Mouse (Mus musculus): ENCODE measurements at regions not wholly inside any gene's neighbourhood (a gene's known extent, or its start where the extent isn't known, plus 50 kb on each side); places are given as distances from the start of the nearest gene placed in this dataset.
A peak's percentile ranks its signal among the peaks of the same experiment; 100 is the strongest.

GRCm38 (mm10) chr3:135155537-135155956 is 56.8 kb upstream of the Cenpe start:
- DNase-seq (ENCODE audit: low read depth): peak; percentile 75
- TF ChIP-seq CTCF (IDR thresholded peaks at IDR 0.05; ENCODE audit: borderline replicate concordance, extremely low read depth, insufficient read depth, insufficient read length): no peak
- no peak for TF ChIP-seq POLR2A (IDR thresholded peaks at IDR 0.05; ENCODE audit: borderline replicate concordance, extremely low read depth, insufficient read depth, insufficient read length, poor library complexity, severe bottlenecking)
